Mouse (Mus musculus) right cerebral cortex, adult 18-20 months (tissue): ENCODE results near the gene Nxpe4.
"Not testable (repeated sequence)": the region's sequence is repeated elsewhere in the genome, so short reads cannot be mapped to it uniquely, and the experiment has no call there.

ENCODE experiments used
- DNase-seq: peaks from one replicate; pipeline ENCODE4 v3.0.0; 2022; ENCODE audit warnings: mixed read lengths

The Nxpe4 gene

GRCm38 (mm10) chr9:48161505-48162192, at the start of gene Nxpe4:
Gene Nxpe4, plus strand, starts transcription at chr9:48162023.
- peak; percentile 92 for DNase-seq

- no peak for DNase-seq
These were observed 35.0 kb upstream of the Nxpe4 start for GRCm38 (mm10) chr9:48126815-48127214.

DNA sequence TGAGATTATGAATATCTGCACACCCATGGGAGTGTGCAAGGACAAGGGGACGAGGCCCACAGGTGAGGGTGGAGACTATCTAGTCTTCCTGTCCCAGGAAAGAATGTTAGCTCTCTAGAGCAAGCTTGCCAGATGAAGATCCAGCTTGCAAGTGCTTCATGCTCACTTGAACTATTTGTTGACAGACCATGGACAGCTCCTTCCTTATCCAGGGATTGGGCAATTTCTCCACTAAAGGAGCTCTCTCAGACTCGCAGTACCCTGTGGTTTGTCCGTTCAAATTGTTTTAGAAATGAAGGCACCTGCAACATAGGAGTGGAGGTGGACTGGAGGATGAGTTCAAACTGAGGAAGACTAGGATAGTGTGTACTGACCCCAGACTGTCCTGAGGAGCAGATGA, 24.3 kb upstream of the Nxpe4 start:
- no peak for DNase-seq

DNA sequence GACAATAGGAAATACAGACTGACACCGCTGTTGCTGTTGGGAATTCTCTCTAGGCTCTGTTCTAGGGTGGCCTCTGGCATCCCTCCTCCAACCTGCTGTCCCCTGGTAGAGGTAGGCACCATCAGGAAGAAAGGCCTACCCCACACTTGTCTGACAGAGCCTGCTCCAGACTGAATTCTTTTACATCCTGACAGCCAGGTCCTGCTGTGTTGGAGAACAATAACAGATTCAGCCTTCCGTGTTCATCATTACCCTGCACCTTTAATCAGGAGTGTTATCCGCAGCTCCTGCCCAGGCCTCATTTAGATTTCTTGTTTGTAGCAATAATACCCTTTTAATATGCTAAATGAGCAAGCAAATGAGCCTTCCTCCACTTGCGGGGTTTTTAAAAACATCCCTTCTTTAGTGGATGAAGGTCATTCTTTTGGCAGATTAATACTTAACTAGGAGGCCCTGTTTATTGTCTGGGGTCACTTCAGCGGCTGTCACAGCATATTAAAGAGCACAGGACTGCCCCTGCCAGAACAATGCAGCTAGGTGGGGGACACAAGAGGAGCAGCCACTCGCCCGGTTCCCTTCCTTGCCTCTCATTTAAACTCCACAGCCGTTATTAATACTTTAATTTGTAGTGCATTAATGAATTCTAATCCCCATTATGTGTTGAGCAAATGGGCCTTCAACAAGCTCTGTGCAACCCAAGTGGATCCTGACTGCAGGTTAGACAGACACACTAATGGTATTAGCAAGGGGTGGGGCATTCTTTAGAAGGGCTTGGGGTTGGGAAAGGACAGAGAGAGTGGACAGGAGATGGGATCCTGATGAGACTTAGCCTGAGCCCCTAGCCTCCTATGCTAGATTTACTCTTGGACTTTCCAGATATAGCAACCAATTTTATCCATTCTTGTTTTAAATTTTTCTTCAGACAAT, 21.1 kb upstream of the Nxpe4 start:
- DNase-seq, result no peak

DNA sequence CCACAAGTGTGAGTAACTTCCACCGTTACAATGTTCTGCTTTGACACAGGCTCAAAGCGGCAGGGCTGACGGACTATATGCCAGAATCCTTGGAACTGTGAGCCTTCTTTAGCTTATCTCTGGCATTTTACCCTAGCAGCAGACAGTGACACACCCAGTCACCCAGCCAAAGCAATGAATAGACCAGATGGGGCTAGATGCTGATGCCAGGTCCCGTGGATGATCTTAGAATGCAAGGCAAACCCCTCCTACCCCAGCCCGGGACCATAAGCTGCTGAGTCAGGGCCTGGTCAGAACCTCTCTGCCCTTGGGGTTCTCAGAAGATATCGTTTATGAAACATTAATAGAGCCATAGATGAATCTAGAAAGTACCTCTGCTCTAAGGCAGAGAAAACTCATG, 19.2 kb upstream of the Nxpe4 start:
- no peak for DNase-seq

GRCm38 (mm10) chr9:48146761-48147160, 15.1 kb upstream of the Nxpe4 start:
- DNase-seq, result no peak

GRCm38 (mm10) chr9:48166531-48166930, 4.7 kb downstream of the Nxpe4 start:
- DNase-seq, result not testable (repeated sequence)

GRCm38 (mm10) chr9:48176764-48177163, 14.9 kb downstream of the Nxpe4 start:
- DNase-seq, result no peak

DNA sequence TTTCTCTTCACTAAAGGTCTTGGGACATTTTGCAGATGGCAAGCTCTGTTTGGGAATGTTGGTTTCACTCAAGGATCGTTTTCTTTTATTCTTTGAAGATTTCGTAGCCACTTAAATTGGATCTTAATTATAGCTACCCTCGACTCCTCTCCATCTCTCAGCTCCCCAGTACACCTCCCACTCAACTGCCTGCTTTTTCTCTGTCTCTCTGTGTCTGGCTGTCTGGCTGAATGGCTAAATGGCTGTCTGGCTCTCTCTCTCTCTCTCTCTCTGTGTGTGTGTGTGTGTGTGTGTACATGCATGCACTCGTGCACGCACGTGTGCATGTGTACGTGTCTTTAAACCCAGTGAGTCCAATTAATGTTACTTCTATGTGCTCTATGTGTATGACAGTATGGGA, 19.5 kb downstream of the Nxpe4 start:
- DNase-seq, result peak; percentile 47

GRCm38 (mm10) chr9:48182718-48183414, 21.0 kb downstream of the Nxpe4 start:
- DNase-seq, result no peak

DNA sequence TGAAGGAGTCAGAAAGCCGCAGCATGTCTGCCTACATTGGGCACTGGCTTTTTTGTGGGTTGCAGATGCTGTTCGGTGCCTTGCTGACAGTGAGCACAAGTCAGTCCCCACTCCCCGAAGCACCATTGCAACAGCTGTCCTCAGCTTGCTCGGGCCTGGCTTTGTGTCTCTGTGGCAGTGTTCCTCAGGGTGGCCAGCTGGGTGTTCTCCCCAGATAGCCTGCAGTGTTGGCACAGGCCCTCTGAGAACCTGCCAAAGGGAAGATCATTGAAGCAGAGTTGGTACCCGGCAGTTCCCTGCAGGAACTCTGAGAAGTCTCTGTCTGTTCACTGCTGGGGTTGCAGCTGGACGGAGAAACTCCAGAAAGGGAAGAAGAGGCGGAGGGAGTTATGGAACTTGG, 22.5 kb downstream of the Nxpe4 start:
- peak; percentile 48 for DNase-seq

DNA sequence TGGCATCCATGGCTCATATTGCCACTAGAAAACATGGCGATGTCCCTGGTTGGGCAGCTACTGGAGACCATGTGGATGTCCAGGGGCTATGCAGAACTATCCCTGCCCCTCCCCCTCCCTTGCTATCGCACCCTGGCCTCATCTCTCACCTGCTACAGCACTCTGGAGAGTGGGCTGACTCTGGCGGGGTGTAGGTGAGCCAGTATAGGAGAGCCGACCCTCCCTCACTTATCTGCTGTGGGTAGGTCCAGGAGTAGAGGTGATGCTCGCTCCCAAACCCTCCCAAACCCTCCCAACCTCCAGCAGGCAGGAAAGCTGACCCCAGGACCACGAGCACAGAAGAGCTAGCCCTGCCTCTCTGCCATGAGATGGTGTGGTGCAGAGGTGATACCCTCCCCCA, 27.0 kb downstream of the Nxpe4 start:
- no peak for DNase-seq

- no peak for DNase-seq
These were observed 35.6 kb downstream of the Nxpe4 start for GRCm38 (mm10) chr9:48197458-48197884.

DNA sequence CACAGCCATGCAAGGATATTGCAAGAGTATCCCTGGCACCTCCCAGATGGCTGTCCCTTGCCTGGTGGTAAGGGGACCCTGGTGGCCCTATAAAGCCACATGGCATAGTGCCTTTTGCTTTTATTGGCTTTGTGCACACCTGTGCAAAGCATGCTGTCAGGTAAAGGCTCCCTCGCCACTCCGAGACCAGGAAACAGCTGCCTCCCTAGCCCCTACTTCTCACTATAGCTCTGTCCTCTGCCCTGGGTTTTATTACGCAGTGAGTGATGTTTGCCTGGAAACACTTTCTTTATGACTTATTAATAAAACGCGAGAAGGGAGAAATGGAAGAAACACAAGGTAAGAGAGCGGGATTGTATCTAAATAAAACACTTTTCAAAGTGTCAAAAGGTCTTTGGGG, 49.1 kb downstream of the Nxpe4 start:
- DNase-seq, result no peak

DNA sequence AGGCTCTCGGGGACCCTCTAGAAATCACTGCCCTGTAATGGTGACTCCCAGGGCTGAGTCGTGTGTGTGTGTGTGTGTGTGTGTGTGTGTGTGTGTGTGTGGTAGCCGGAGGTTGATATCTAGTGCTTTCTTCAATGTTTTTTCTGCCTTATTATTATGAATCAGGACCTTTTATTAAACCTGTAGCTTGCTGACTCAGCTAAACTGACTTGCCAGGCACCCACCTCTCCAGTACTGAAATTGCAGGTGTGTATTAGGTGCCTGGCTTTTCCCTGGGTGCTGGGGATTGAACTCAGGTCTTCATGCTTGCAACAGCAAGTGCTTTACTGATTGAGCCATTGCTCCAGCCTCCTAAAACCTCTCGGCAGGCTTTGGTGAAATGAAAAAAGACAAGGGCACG, 50.1 kb downstream of the Nxpe4 start:
- DNase-seq, result no peak

- DNase-seq, result no peak
These were observed 52.9 kb downstream of the Nxpe4 start for GRCm38 (mm10) chr9:48214751-48215150.

DNA sequence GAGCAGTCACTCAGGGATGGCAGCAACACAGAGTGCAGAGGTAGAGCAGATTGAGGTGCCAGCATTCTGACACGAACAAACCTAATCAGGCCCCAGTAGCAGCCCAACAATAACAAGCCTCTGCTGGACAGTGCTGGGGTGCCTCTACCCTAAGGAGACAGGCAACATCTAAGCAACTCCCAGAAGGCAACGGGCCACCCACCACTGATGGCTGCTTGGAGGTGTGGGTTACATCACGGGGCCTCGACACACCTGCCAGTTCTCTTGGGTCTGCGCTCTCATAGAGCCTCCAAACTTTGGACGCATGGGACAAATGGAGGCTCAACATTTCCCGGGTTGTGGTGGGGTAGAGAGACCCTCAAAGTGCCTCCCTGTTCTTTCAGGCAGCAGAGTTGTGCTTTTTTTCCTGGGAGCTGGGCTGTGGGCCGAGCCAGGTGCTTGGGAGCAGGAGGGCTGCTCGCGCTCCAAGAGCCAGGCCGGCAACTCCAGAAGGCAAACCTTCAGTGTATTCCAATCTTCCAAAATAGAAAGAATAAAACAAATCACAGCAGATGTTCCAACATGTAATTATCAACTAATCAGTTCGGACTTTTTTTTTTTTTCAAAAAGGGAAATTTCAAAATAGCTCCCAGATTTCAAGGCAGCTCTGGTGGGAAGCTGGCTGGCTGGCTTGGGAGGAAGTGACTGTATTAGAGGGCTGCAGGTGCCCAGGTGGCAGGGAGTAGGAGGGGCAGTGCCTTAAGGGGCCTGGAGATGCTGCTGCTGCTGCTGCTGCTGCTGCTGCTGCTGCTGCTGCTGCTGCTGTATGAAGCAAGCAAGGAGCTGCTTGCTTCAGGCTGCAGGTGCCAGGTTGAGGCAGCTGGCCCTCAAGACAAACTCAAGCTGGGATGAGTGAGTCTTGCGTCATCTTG, 54.5 kb downstream of the Nxpe4 start:
- peak; percentile 38 for DNase-seq

- no peak for DNase-seq
These were observed 68.9 kb downstream of the Nxpe4 start for GRCm38 (mm10) chr9:48230706-48231105.

DNA sequence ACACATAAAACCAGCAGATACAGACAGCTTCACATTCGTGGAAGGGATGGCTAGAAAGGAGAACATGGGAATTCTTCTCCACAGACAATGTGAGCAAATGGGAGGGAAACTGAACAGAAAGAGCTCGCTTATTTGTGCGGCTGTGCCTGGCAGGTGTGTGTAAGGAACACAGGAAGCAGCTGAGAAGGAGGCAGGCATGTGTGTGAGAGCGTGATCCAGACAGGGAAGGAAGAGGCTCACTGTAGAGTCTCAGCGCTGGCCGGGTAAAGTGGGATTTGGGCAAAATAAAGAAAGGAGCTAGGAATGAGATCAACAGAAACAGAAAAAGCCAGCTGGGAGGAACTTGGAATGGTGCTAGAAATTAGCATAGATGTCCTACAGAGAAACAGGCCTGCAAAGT, 74.6 kb downstream of the Nxpe4 start:
- peak; percentile 15 for DNase-seq

DNA sequence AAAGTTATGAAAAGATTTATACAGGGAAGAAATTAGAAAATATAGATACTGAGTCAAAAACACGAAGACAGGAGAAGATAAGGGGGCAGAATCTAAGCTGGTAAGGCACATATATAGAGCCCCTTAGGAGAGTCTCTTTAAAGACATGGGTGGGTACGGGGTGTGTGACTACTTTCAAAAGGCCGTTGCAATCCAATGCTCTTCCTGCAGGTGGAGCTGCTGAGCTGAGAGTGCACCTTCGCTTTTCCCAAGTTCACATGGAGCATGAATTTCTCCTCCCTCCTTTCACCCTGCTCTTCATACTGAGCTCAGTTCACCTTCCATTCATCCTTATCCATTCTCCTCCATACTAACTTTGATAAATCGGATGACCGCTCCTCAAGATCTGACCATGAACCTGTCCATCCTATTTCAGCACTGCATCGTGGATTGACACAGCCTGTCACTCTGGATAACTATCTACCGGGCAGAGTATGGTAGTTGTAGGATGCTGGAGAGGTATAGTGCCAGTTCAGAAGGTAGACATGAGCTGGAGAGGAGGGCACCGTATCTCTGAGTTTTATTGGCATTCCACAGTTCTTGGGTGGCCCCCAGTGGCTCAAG, 76.4 kb downstream of the Nxpe4 start:
- no peak for DNase-seq

- no peak for DNase-seq
These were observed 77.6 kb downstream of the Nxpe4 start for GRCm38 (mm10) chr9:48239461-48239860.

DNA sequence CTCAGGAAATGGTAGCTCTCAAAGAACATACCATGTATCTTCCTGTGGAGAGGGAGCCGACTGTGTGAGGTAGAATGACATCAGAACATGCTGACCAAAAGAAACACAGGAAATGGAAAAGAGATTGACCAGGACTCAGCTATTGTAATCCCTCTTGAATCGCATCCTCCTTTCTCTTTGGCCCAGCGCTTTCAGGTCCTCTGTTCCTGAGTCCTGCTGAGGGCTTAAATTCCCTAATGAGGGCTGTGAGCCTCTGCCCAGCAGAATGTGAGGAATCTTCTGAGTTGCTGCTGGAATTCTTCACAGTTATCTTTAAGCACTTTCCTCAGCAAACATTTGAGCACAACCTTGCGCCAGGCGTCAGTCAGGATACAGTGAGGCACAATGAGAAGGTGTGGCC, 78.6 kb downstream of the Nxpe4 start:
- DNase-seq, result no peak
